Mouse (Mus musculus) midbrain, postnatal 0 days (tissue): ENCODE measurements around the gene Klra2. TPM values are rescaled to one million over a fixed set of nuclear protein-coding genes. Genes with fewer than 3 reads are reported as not detected.
A peak's percentile ranks its signal among the peaks of the same experiment; 100 is the strongest.
"Not testable (repeated sequence)": the region's sequence is repeated elsewhere in the genome, so short reads cannot be mapped to it uniquely, and the experiment has no call there.

Source experiments
- ATAC-seq: fragments of 200-750 bp; cut with Nextera tagmentation; 2 replicates; pipeline ENCODE4 v1.8.0; 2017; ENCODE audit warnings: moderate number of reproducible peaks, mild to moderate bottlenecking, moderate TSS enrichment, moderate library complexity; ENCODE audit not compliant: low FRiP score
- DNase-seq: peaks from one replicate; pipeline ENCODE4 v3.0.0-alpha.2; 2015; ENCODE audit warnings: low spot score
- H3K27ac ChIP-seq: fragments of 300-500 bp; sonication (generic); 2 replicates; pipeline ENCODE4 v1.5.1; 2014; ENCODE audit warnings: low read depth, mild to moderate bottlenecking, low read length, mixed read lengths
- H3K27me3 ChIP-seq: fragments of 300-500 bp; sonication (generic); 2 replicates; pipeline ENCODE4 v1.6.1; 2014; ENCODE audit warnings: low read length, control low read depth, mixed read lengths; ENCODE audit not compliant: insufficient read depth
- H3K36me3 ChIP-seq: fragments of 300-500 bp; sonication (generic); 2 replicates; pipeline ENCODE4 v1.6.1; 2014; ENCODE audit warnings: low read length, control low read depth, mixed read lengths; ENCODE audit not compliant: insufficient read depth
- H3K4me1 ChIP-seq: fragments of 300-500 bp; sonication (generic); 2 replicates; pipeline ENCODE4 v1.6.1; 2014; ENCODE audit warnings: mild to moderate bottlenecking, control low read depth, antibody characterized with exemption, low read length, mixed read lengths; ENCODE audit not compliant: insufficient read depth
- H3K4me2 ChIP-seq: fragments of 300-500 bp; sonication (generic); 2 replicates; pipeline ENCODE4 v1.6.1; 2014; ENCODE audit warnings: low read depth, mild to moderate bottlenecking, low read length, mixed read lengths; ENCODE audit not compliant: poor library complexity, severe bottlenecking
- H3K4me3 ChIP-seq: fragments of 300-500 bp; sonication (generic); 2 replicates; pipeline ENCODE4 v1.5.1; 2014; ENCODE audit warnings: low read depth, mild to moderate bottlenecking, low read length, moderate library complexity
- H3K9ac ChIP-seq: fragments of 300-500 bp; sonication (generic); replicated peaks from 2 replicates; pipeline ENCODE4 v1.6.1; 2014; ENCODE audit warnings: mild to moderate bottlenecking, low read length, moderate library complexity, mixed read lengths; ENCODE audit not compliant: poor library complexity, severe bottlenecking
- H3K9me3 ChIP-seq: fragments of 300-500 bp; sonication (generic); 2 replicates; pipeline ENCODE4 v1.6.1; 2016; ENCODE audit warnings: low read length, control low read depth
- CTCF ChIP-seq: IDR thresholded peaks from 2 replicates; pipeline ENCODE4 v1.5.1; 2016; ENCODE audit warnings: antibody characterized with exemption, mild to moderate bottlenecking
- WGBS: fragments of 180-500 bp; shearing (Covaris S2); extraction: QIAGEN DNeasy Blood & Tissue Kit; methylation state at CpG from one replicate; pipeline ENCODE4 v1.1.7; 2014; 5-methylcytosine and 5-hydroxymethylcytosine counted together
- polyA plus RNA-seq: library from polyadenylated mRNA; unstranded; fragments of >200 nt; fragmentation: Nextera tagmentation; extraction: Ambion mirVana; gene quantifications from 2 replicates; pipeline ENCODE4 v1.2.1, GENCODE M21; 2015
- total RNA-seq: library from RNA; depleted of rRNA; stranded (reverse); fragments of >200 nt; gene quantifications from 2 replicates; pipeline ENCODE4 v1.2.3, GENCODE M21; 2014

Gene Klra2
- total and polyA plus RNA-seq, 2 experiments from 2014 or later, result 0.05 TPM; not detected in 1

GRCm38 (mm10) chr6:131290430-131290829, 43.3 kb upstream of the Klra2 start:
- Histone ChIP-seq H3K4me3 (no peak overlapping the region), H3K27me3 (no peaks in the 10 kb centered on the region), H3K9me3 (no peaks in the 10 kb centered on the region), H3K9ac (no peak overlapping the region), H3K4me2 (no peak overlapping the region), H3K4me1 (peaks cover 7% of the 10 kb centered on the region; the same call in 1 of the 2 replicates), H3K27ac (no peak overlapping the region), H3K36me3 (no peaks in the 10 kb centered on the region; the same call in 1 of the 2 replicates)
- ATAC-seq, result no peak
- WGBS, result 15% methylated on average over 2 of the region's 2 CpGs
- peak; percentile 77 for TF ChIP-seq CTCF
- peak; percentile 54 for DNase-seq

- 96% methylated on average over 2 of the region's 2 CpGs for WGBS
- not testable (repeated sequence) for H3K4me1 ChIP-seq, DNase-seq, H3K9me3 ChIP-seq, ATAC-seq, H3K4me2 ChIP-seq, H3K4me3 ChIP-seq, H3K27me3 ChIP-seq, H3K36me3 ChIP-seq, H3K9ac ChIP-seq, H3K27ac ChIP-seq
Observed at GRCm38 (mm10) chr6:131278160-131278559, 31.0 kb upstream of the Klra2 start.

GRCm38 (mm10) chr6:131276659-131277058, 29.5 kb upstream of the Klra2 start:
- no peaks in the 10 kb centered on the region for H3K4me1 ChIP-seq
- 94% methylated on average over 4 of the region's 4 CpGs for WGBS
- no peak for TF ChIP-seq CTCF
- ATAC-seq, result no peak
- DNase-seq, result no peak
- H3K9ac ChIP-seq, result no peak overlapping the region
- H3K9me3 ChIP-seq, result no peaks in the 10 kb centered on the region
- H3K27me3 ChIP-seq, result no peaks in the 10 kb centered on the region
- H3K27ac ChIP-seq, result no peak overlapping the region
- no peak overlapping the region for H3K4me3 ChIP-seq
- no peaks in the 10 kb centered on the region for H3K36me3 ChIP-seq
- H3K4me2 ChIP-seq, result no peak overlapping the region

- DNase-seq (no peak), ATAC-seq (no peak)
- Histone ChIP-seq H3K4me2 (no peak overlapping the region), H3K27ac (no peak overlapping the region), H3K4me1 (no peaks in the 10 kb centered on the region), H3K9me3 (no peaks in the 10 kb centered on the region), H3K4me3 (no peak overlapping the region), H3K27me3 (no peaks in the 10 kb centered on the region), H3K9ac (no peak overlapping the region), H3K36me3 (no peaks in the 10 kb centered on the region)
- TF ChIP-seq CTCF, result no peak
- WGBS, result 93% methylated on average over 1 of the region's 1 CpGs
Observed at GRCm38 (mm10) chr6:131272311-131272710, 25.1 kb upstream of the Klra2 start.

- H3K4me2 ChIP-seq, result no peak overlapping the region
- H3K27ac ChIP-seq, result no peak overlapping the region
- ATAC-seq, result no peak
- H3K4me3 ChIP-seq, result no peak overlapping the region
- no peaks in the 10 kb centered on the region for H3K36me3 ChIP-seq
- DNase-seq, result no peak
- no peaks in the 10 kb centered on the region for H3K9me3 ChIP-seq
- H3K4me1 ChIP-seq, result no peaks in the 10 kb centered on the region
- 53% methylated on average over 1 of the region's 1 CpGs for WGBS
- H3K27me3 ChIP-seq, result no peaks in the 10 kb centered on the region
- no peak overlapping the region for H3K9ac ChIP-seq
- no peak for TF ChIP-seq CTCF
Observed at GRCm38 (mm10) chr6:131270312-131270711, 23.1 kb upstream of the Klra2 start.

GRCm38 (mm10) chr6:131269599-131269998, 22.4 kb upstream of the Klra2 start:
- TF ChIP-seq CTCF, result no peak
- Histone ChIP-seq H3K9me3 (no peaks in the 10 kb centered on the region), H3K4me1 (no peaks in the 10 kb centered on the region), H3K27ac (no peak overlapping the region), H3K4me2 (no peak overlapping the region), H3K36me3 (no peaks in the 10 kb centered on the region), H3K9ac (no peak overlapping the region), H3K4me3 (no peak overlapping the region), H3K27me3 (no peaks in the 10 kb centered on the region)
- WGBS, result 91% methylated on average over 2 of the region's 2 CpGs
- ATAC-seq (no peak), DNase-seq (no peak)
